Mouse (Mus musculus) ZHBTc4 (cell line): Measurements from ENCODE around the gene Arhgap29.

Experiments used
- DNase-seq: peaks from one replicate; pipeline ENCODE4 v3.0.0-alpha.2; 2011; ENCODE audit warnings: low read depth, low spot score

Gene Arhgap29

GRCm38 (mm10) chr3:121941204-121941745, 11.1 kb upstream of the Arhgap29 start:
- no peak for DNase-seq

GRCm38 (mm10) chr3:121945957-121946356, 6.4 kb upstream of the Arhgap29 start:
- DNase-seq: no peak

- no peak for DNase-seq
These were observed 5.6 kb upstream of the Arhgap29 start for GRCm38 (mm10) chr3:121946765-121947164.

GRCm38 (mm10) chr3:121950139-121950538, 2.2 kb upstream of the Arhgap29 start:
- no peak for DNase-seq

- no peak for DNase-seq
These were observed 1.2 kb upstream of the Arhgap29 start for GRCm38 (mm10) chr3:121951116-121951515.

GRCm38 (mm10) chr3:121953049-121953432, 700 bp downstream of the Arhgap29 start:
- peak; percentile 94 for DNase-seq

GRCm38 (mm10) chr3:121953433-121954161, 1.3 kb downstream of the Arhgap29 start:
- peak; percentile 57 for DNase-seq

- no peak for DNase-seq
These were observed 2.1 kb downstream of the Arhgap29 start for GRCm38 (mm10) chr3:121954421-121954820.

GRCm38 (mm10) chr3:121955527-121955926, 3.2 kb downstream of the Arhgap29 start:
- DNase-seq: no peak

GRCm38 (mm10) chr3:121956789-121957188, 4.4 kb downstream of the Arhgap29 start:
- peak; percentile 73 for DNase-seq

GRCm38 (mm10) chr3:121957606-121958344, 5.4 kb downstream of the Arhgap29 start:
- DNase-seq: no peak

GRCm38 (mm10) chr3:121964173-121964572, 11.8 kb downstream of the Arhgap29 start:
- peak; percentile 78 for DNase-seq

GRCm38 (mm10) chr3:121967681-121968476, 15.5 kb downstream of the Arhgap29 start:
- DNase-seq: peak; percentile 96

- DNase-seq: peak; percentile 34
These were observed 16.3 kb downstream of the Arhgap29 start for GRCm38 (mm10) chr3:121968621-121969020.

GRCm38 (mm10) chr3:121969451-121969850, 17.1 kb downstream of the Arhgap29 start:
- no peak for DNase-seq

- DNase-seq: no peak
These were observed 21.4 kb downstream of the Arhgap29 start for GRCm38 (mm10) chr3:121973761-121974160.

- no peak for DNase-seq
These were observed 23.0 kb downstream of the Arhgap29 start for GRCm38 (mm10) chr3:121975381-121975780.

GRCm38 (mm10) chr3:121981306-121981705, 29.0 kb downstream of the Arhgap29 start:
- no peak for DNase-seq

- no peak for DNase-seq
These were observed 30.1 kb downstream of the Arhgap29 start for GRCm38 (mm10) chr3:121982450-121982849.

GRCm38 (mm10) chr3:121995125-121995524, 42.8 kb downstream of the Arhgap29 start:
- peak; percentile 30 for DNase-seq

GRCm38 (mm10) chr3:121999934-122000333, 47.6 kb downstream of the Arhgap29 start:
- DNase-seq: peak; percentile 86

- DNase-seq: no peak
These were observed 49.2 kb downstream of the Arhgap29 start for GRCm38 (mm10) chr3:122001568-122001967.
